Mouse (Mus musculus) gastrocnemius, postnatal 10 days (tissue): ENCODE results near the gene Gm14403. TPM values are rescaled to one million over a fixed set of nuclear protein-coding genes. Genes with fewer than 3 reads are reported as not detected.

Experiments
- total RNA-seq, 2 experiments: library from RNA; stranded (reverse); gene quantifications; 2 replicates each; pipeline ENCODE4 v1.2.3; 2021

The Gm14403 gene
- total RNA-seq, 2 experiments from 2014 or later, result 21.1 to 22.4 TPM

Other genes starting within 250 kb of the Gm14403 start
- under 1 TPM; 0.70 to 0.78 TPM for gene Gm14409, start 231.2 kb upstream of the Gm14403 start, total RNA-seq
- gene Gm14412, start 173.9 kb upstream of the Gm14403 start, total RNA-seq, result 1 to 10 TPM in 1 of 2 experiments, under 1 TPM in 1; 0.80 to 1.5 TPM
- gene Gm14418, start 99.9 kb upstream of the Gm14403 start, total RNA-seq, result 1 to 10 TPM; 5.6 to 7.7 TPM
- gene Zfp970, start 33.5 kb upstream of the Gm14403 start, total RNA-seq, result 10 to 100 TPM; 26.8 to 27.8 TPM
- gene Gm14406, start 80.0 kb downstream of the Gm14403 start, total RNA-seq, result under 1 TPM in 1 of 2 experiments, not detected in 1; 0.52 TPM